In the genomic region with DNA sequence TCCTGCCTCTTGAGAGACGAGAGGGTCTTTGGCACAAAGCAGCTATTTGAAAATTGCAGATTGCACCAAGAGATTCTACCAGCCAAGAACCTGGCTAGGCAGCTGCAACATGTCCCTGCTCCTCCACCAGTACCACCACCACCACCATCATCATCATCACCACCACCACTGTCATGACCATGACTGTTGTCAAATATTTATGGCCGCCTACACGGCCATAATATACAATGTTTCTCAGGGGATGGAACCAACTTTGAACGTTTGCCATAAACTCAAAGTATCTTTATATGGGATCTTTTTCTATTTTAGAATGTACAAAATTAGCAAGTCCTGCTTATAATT, we compare ENCODE assay signal across 12 mouse cellular contexts.
DNase-seq lines count a peak whose midpoint lies in the region; ATAC-seq and TF ChIP-seq lines count a peak whose summit lies in the region.
"Had no signal": no experiment of that assay in that cellular context is flagged by ENCODE, and none has a peak within 500 bp of the region (broad histone marks: within the 10 kb centered on the region; RNA-seq: fewer than 3 reads in every experiment).

No protein-coding gene starts in this region.

- H3K4me1 ChIP-seq in kidney, embryonic 15.5 days: peaks cover 40% of the 10 kb centered on the region
- H3K4me1 ChIP-seq in forebrain, embryonic 14.5 days (ENCODE audit: control insufficient read depth, insufficient read depth, low read length): peaks cover 20% of the 10 kb centered on the region
- H3K4me1 ChIP-seq in limb, embryonic 13.5 days: peaks cover 36% of the 10 kb centered on the region
- H3K4me1 ChIP-seq in liver, embryonic 12.5 days: no peaks in the 10 kb centered on the region

- ATAC-seq in kidney, embryonic 15.5 days (replicated peaks; ENCODE audit: low FRiP score): no peak
- no peak for ATAC-seq in forebrain, embryonic 14.5 days
- no peak for ATAC-seq in limb, embryonic 13.5 days (ENCODE audit: low FRiP score, low read depth)
- ATAC-seq in liver, embryonic 12.5 days: no peak

- WGBS in kidney, embryonic 15.5 days: 53% methylated on average over 4 of the region's 4 CpGs
- WGBS in forebrain, embryonic 14.5 days: 79% methylated on average over 4 of the region's 4 CpGs
- 76% methylated on average over 4 of the region's 4 CpGs for WGBS in limb, embryonic 13.5 days
- WGBS in liver, embryonic 12.5 days (ENCODE audit: insufficient replicate concordance): 81% methylated on average over 4 of the region's 4 CpGs

- peak overlapping the region; percentile 63; the same call in 1 of the 2 replicates for H3K27ac ChIP-seq in gastrocnemius, adult 2 months
- peak overlapping the region; percentile 82 for H3K27ac ChIP-seq in kidney, embryonic 15.5 days
- H3K27ac ChIP-seq in forebrain, embryonic 14.5 days (ENCODE audit: low read depth, low read length): 0 out of 2 replicates have a peak overlapping the region, but pooled peaks have one; percentile 29
- H3K27ac ChIP-seq in limb, embryonic 13.5 days: peak overlapping the region; percentile 72; the same call in 1 of the 2 replicates
- H3K27ac ChIP-seq in liver, embryonic 12.5 days: no peak overlapping the region
- H3K27ac ChIP-seq: liver, embryonic 13.5 days had no signal

- no peak overlapping the region for H3K9ac ChIP-seq in kidney, embryonic 15.5 days
- no peak overlapping the region for H3K9ac ChIP-seq in forebrain, embryonic 14.5 days (ENCODE audit: low read length)
- H3K9ac ChIP-seq in limb, embryonic 13.5 days: no peak overlapping the region
- no peak overlapping the region for H3K9ac ChIP-seq in liver, embryonic 12.5 days
- H3K9ac ChIP-seq: liver, embryonic 13.5 days had no signal

- H3K27me3 ChIP-seq in kidney, embryonic 15.5 days: no peaks in the 10 kb centered on the region
- H3K27me3 ChIP-seq in forebrain, embryonic 14.5 days (replicated peaks; ENCODE audit: control insufficient read depth, insufficient read depth, low read length): no peaks in the 10 kb centered on the region
- H3K27me3 ChIP-seq in limb, embryonic 13.5 days: no peaks in the 10 kb centered on the region
- no peaks in the 10 kb centered on the region for H3K27me3 ChIP-seq in liver, embryonic 12.5 days (replicated peaks)
- H3K27me3 ChIP-seq: liver, embryonic 13.5 days had no signal

- intact Hi-C loops in gastrocnemius, adult 2 months (cut with DNase I): no loop called here

- peak overlapping the region; percentile 54 for H3K4me3 ChIP-seq in gastrocnemius, adult 2 months
- H3K4me3 ChIP-seq in kidney, embryonic 15.5 days (replicated peaks): no peak overlapping the region
- H3K4me3 ChIP-seq in forebrain, embryonic 14.5 days (ENCODE audit: low read depth, low read length): no peak overlapping the region
- H3K4me3 ChIP-seq in limb, embryonic 13.5 days: no peak overlapping the region
- no peak overlapping the region for H3K4me3 ChIP-seq in liver, embryonic 12.5 days
- H3K4me3 ChIP-seq: liver, embryonic 13.5 days had no signal

- H3K9me3 ChIP-seq in kidney, embryonic 15.5 days (replicated peaks): no peaks in the 10 kb centered on the region
- no peaks in the 10 kb centered on the region for H3K9me3 ChIP-seq in forebrain, embryonic 14.5 days (replicated peaks; ENCODE audit: control insufficient read depth, low read length)
- H3K9me3 ChIP-seq in limb, embryonic 13.5 days: no peaks in the 10 kb centered on the region
- no peaks in the 10 kb centered on the region for H3K9me3 ChIP-seq in liver, embryonic 12.5 days (replicated peaks)
- H3K9me3 ChIP-seq: liver, embryonic 13.5 days had no signal

- DNase-seq in gastrocnemius, adult 2 months: no peak
- no peak for DNase-seq in gastrocnemius, adult 8-10 months (ENCODE audit: low spot score in 2 of 2)
- DNase-seq in kidney, adult 18-20 months: no peak
- no peak for DNase-seq in forebrain, embryonic 14.5 days (ENCODE audit: low spot score)
- no peak for DNase-seq in c-Kit-positive CD71-positive TER-119-positive erythroid progenitor cells, embryonic 14.5 days (ENCODE audit: low spot score)
- DNase-seq: kidney, adult 11 months; liver, embryonic 13.5 days; thymus, postnatal 36 days had no signal

- no peak for TF ChIP-seq CTCF in gastrocnemius, adult 2 months (IDR thresholded peaks at IDR 0.05)

- 0 out of 2 replicates have a peak overlapping the region, but pooled peaks have one; percentile 27 for H3K4me2 ChIP-seq in kidney, embryonic 15.5 days
- no peak overlapping the region for H3K4me2 ChIP-seq in forebrain, embryonic 14.5 days (ENCODE audit: low read length)
- peak overlapping the region; percentile 25; the same call in 1 of the 2 replicates for H3K4me2 ChIP-seq in limb, embryonic 13.5 days (replicated peaks)
- H3K4me2 ChIP-seq in liver, embryonic 12.5 days: no peak overlapping the region
- H3K4me2 ChIP-seq: liver, embryonic 13.5 days; midbrain, embryonic 11.5 days had no signal

- H3K36me3 ChIP-seq in kidney, embryonic 15.5 days: peaks cover 23% of the 10 kb centered on the region
- H3K36me3 ChIP-seq in forebrain, embryonic 14.5 days (ENCODE audit: control insufficient read depth, insufficient read depth, low read length): peaks cover 4% of the 10 kb centered on the region; the same call in 1 of the 2 replicates
- H3K36me3 ChIP-seq in limb, embryonic 13.5 days: peaks cover 13% of the 10 kb centered on the region
- peaks cover 15% of the 10 kb centered on the region for H3K36me3 ChIP-seq in liver, embryonic 12.5 days

Comparison
In these comparisons a context has a peak if more than half of its experiments do, and no peak if none do; other contexts are left out.
1. H3K4me2 ChIP-seq: peak in kidney, embryonic 15.5 days (single experiment) and limb, embryonic 13.5 days (single experiment); none in forebrain, embryonic 14.5 days (single experiment) and liver, embryonic 12.5 days (single experiment).